Mouse (Mus musculus): ENCODE measurements around the gene Tmem268. TPM values are rescaled to one million over a fixed set of nuclear protein-coding genes. Genes with fewer than 3 reads are reported as not detected.
A peak's percentile ranks its signal among the peaks of the same experiment; 100 is the strongest.

Gene Tmem268
- 4.4 and 4.7 TPM in 2 replicates for polyA plus RNA-seq (2015; fragmentation: Nextera tagmentation; extraction: Ambion mirVana)

DNA sequence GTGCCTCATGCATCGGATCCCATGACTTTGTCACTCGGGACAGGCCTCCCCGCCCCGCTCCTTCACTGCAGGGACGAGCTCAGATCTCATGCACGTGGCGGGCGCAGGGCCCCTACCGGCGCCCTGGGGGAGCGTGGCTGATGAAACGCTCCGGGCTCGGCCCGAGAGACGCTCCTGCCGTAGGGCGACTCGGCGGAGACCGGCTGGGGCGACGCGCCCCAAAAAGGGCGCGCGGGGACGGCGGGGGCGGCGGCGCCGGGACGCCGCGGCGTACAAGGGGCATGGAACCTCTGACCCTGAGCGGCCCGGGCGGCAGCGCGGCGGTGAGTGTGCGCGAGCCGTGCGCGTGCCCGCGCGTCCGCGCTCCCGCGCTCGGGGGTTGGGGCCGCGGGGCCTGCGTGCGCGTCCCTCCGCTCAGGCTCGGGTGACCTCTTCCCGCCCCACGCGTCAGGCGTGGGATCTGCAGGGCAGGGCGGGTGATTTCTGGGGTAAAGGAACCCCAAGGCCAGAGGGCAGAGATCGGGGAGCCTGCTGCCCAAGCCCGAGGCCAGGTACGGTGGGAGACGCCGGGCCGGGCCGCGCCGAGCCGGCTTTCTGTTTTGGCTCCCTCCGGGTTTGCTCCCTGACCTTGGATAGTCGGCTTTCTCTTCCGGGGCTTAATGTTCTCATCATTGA, at the start of gene Tmem268:
Gene Tmem268 (plus strand): TSS at position 375 of the 675 bp plus-strand sequence.
- H3K27ac ChIP-seq: no peak within 1 kb of the TSS
- peak within 1 kb of the TSS; percentile 77 for H3K4me2 ChIP-seq
- WGBS: under 1% methylated on average over 81 of the region's 81 CpGs

GRCm38 (mm10) chr4:63512921-63513320, 45.7 kb upstream of the Tmem268 start:
- Histone ChIP-seq H3K9ac (no peak overlapping the region), H3K36me3 (ENCODE audit: poor library complexity, severe bottlenecking) (no peaks in the 10 kb centered on the region), H3K27ac (no peak overlapping the region), H3K27me3 (no peaks in the 10 kb centered on the region), H3K4me3 (no peak overlapping the region), H3K4me2 (no peak overlapping the region), H3K9me3 (replicated peaks) (no peaks in the 10 kb centered on the region), H3K4me1 (no peaks in the 10 kb centered on the region)
- ATAC-seq: no peak
- WGBS: 82% methylated on average over 2 of the region's 2 CpGs

More for the DNA sequence above, at the start of gene Tmem268:
- peak; percentile 89 for ATAC-seq
- Histone ChIP-seq H3K9ac (peak within 1 kb of the TSS; percentile 77), H3K27me3 (peaks cover 7% of the 10 kb centered on the region; the same call in 1 of the 2 replicates), H3K36me3 (ENCODE audit: poor library complexity, severe bottlenecking) (peaks cover 19% of the 10 kb centered on the region; the same call in 1 of the 2 replicates), H3K9me3 (replicated peaks) (no peaks in the 10 kb centered on the region), H3K4me3 (peak within 1 kb of the TSS; percentile 55), H3K4me1 (peaks cover 35% of the 10 kb centered on the region)

GRCm38 (mm10) chr4:63514454-63514984, 44.1 kb upstream of the Tmem268 start:
- Histone ChIP-seq H3K9ac (no peak overlapping the region), H3K9me3 (replicated peaks) (no peaks in the 10 kb centered on the region), H3K27me3 (no peaks in the 10 kb centered on the region), H3K4me3 (no peak overlapping the region), H3K4me2 (no peak overlapping the region), H3K4me1 (no peaks in the 10 kb centered on the region), H3K36me3 (ENCODE audit: poor library complexity, severe bottlenecking) (no peaks in the 10 kb centered on the region), H3K27ac (no peak overlapping the region)
- no peak for ATAC-seq
- WGBS: 63% methylated on average over 4 of the region's 4 CpGs

DNA sequence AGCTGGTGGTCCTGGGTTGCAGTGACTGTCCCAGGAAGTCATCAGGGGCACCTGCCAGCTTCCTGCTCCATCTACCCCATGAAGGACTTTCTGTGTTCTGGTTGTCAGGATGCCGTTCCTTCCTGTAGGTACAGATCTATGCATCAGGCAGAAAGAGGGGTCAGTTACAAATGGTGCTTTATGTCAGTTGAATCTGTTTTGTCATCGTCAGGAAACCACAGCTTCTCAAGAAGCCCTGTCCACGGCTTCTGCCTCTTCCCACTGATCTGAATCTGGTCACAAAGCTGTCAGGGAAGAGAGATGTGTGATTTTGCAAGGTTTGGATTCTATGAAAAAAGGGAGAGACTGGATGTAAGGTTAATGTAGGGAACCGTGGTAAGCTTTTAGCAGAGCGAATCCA, 43.6 kb upstream of the Tmem268 start:
- H3K9ac ChIP-seq: no peak overlapping the region
- no peak overlapping the region for H3K4me2 ChIP-seq
- no peaks in the 10 kb centered on the region for H3K36me3 ChIP-seq (ENCODE audit: poor library complexity, severe bottlenecking)
- no peaks in the 10 kb centered on the region for H3K27me3 ChIP-seq
- WGBS: 90% methylated on average over 5 of the region's 5 CpGs
- no peak overlapping the region for H3K4me3 ChIP-seq
- no peaks in the 10 kb centered on the region for H3K9me3 ChIP-seq (replicated peaks)
- no peaks in the 10 kb centered on the region for H3K4me1 ChIP-seq
- H3K27ac ChIP-seq: no peak overlapping the region
- no peak for ATAC-seq

DNA sequence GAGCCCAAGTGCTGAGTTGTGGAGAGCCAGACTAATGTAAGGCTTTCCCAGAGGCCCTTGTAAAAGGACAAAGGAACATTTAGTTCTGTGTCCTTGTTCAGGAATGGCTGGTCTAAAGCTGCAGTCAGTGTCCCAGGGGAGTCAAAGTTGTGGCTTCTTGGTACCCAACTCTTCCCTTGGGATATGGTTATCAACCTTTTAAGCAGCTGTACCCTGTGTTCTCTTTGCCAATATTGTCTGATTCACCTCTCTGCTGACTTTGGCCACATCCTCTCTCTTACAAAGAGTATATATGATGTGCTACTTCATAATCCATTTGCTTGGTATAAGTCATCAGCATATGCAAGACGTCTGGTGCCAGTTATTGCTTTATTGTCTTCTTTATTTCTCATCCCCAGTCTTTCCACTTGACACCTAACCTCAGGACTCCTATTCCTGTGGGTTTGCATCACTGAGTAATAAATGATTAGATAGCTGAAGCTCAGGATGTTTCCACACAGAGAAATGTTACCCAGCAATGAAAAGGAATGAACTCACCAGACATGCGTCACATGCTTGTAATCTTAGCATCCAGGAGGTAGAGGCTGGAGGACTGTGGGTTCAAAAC, 36.7 kb upstream of the Tmem268 start:
- no peak for ATAC-seq
- Histone ChIP-seq H3K4me1 (no peaks in the 10 kb centered on the region), H3K27me3 (no peaks in the 10 kb centered on the region), H3K4me2 (no peak overlapping the region), H3K9me3 (replicated peaks) (no peaks in the 10 kb centered on the region), H3K27ac (no peak overlapping the region), H3K9ac (no peak overlapping the region), H3K36me3 (ENCODE audit: poor library complexity, severe bottlenecking) (no peaks in the 10 kb centered on the region), H3K4me3 (no peak overlapping the region)
- 82% methylated on average over 2 of the region's 2 CpGs for WGBS

GRCm38 (mm10) chr4:63525514-63525913, 33.1 kb upstream of the Tmem268 start:
- no peak overlapping the region for H3K4me3 ChIP-seq
- H3K4me2 ChIP-seq: no peak overlapping the region
- H3K27ac ChIP-seq: no peak overlapping the region
- H3K36me3 ChIP-seq (ENCODE audit: poor library complexity, severe bottlenecking): no peaks in the 10 kb centered on the region
- H3K4me1 ChIP-seq: no peaks in the 10 kb centered on the region
- WGBS: 75% methylated on average over 8 of the region's 8 CpGs
- no peaks in the 10 kb centered on the region for H3K27me3 ChIP-seq
- H3K9me3 ChIP-seq (replicated peaks): no peaks in the 10 kb centered on the region
- no peak overlapping the region for H3K9ac ChIP-seq
- ATAC-seq: no peak

DNA sequence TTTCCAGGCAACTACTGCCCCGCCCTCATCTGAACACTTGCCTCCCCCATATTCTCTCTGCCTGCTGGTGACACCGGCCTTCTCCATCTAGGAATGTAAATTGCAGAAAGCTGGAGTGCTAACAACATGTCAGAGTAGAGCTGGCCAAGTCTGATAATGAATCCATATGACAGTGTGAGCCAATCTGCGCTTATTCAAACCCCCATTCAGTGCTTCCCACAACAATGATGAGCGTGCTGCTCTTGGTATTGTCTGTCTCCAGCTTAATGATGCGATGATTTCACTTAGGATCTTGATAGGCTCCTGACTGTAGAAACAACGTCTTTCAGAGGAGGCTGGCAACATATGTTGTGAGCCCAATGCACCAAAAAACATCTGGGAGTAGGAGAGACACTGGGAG, 29.6 kb upstream of the Tmem268 start:
- no peak overlapping the region for H3K4me2 ChIP-seq
- no peak overlapping the region for H3K4me3 ChIP-seq
- H3K4me1 ChIP-seq: no peaks in the 10 kb centered on the region
- H3K9me3 ChIP-seq (replicated peaks): no peaks in the 10 kb centered on the region
- WGBS: 58% methylated on average over 6 of the region's 6 CpGs
- no peaks in the 10 kb centered on the region for H3K36me3 ChIP-seq (ENCODE audit: poor library complexity, severe bottlenecking)
- ATAC-seq: peak; percentile 93
- H3K9ac ChIP-seq: no peak overlapping the region
- peak overlapping the region; percentile 72 for H3K27ac ChIP-seq
- no peaks in the 10 kb centered on the region for H3K27me3 ChIP-seq

DNA sequence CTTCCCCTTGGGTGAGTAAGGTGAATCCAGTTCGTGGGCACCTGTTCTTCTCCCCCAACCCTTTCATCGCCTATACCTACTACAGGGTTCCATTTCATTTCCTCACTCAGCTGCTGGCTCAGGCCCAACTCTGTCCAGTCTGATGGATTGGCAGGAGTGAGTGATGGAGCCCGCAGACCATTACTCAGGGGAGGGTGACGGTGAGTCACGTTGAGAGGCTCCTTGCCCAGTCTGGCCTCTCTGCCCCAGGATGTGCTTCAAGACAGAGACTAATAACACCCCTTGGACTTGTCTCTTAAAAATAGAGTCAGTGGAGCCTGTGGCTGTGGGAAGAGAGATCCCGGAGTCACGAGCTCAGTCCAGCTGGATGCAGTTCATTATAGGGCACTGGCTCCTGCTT, 28.2 kb upstream of the Tmem268 start:
- H3K9me3 ChIP-seq (replicated peaks): no peaks in the 10 kb centered on the region
- no peaks in the 10 kb centered on the region for H3K4me1 ChIP-seq
- H3K36me3 ChIP-seq (ENCODE audit: poor library complexity, severe bottlenecking): no peaks in the 10 kb centered on the region
- no peak overlapping the region for H3K27ac ChIP-seq
- H3K9ac ChIP-seq: no peak overlapping the region
- H3K27me3 ChIP-seq: no peaks in the 10 kb centered on the region
- no peak for ATAC-seq
- no peak overlapping the region for H3K4me2 ChIP-seq
- WGBS: 81% methylated on average over 7 of the region's 7 CpGs
- no peak overlapping the region for H3K4me3 ChIP-seq

DNA sequence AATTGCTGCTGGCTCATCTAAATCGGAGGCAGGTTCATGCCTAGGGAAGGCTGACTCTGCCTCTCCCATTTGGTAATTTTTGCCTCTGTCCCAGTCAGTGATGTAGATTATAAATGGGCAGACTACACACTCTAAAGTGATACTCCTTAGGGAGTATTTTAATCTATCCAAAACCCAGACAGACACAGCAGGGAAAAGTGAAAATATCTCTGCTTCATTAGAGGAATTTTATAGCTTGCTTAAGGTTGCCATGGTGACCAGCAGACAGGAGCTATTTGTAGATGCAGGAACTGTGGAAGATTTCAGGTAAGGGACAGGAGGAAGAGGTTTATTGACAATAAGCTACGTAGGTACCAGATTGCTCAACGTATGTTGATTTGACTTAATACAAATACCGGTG, 21.0 kb upstream of the Tmem268 start:
- Histone ChIP-seq H3K27ac (no peak overlapping the region), H3K9ac (no peak overlapping the region), H3K4me1 (no peaks in the 10 kb centered on the region), H3K27me3 (no peaks in the 10 kb centered on the region), H3K4me3 (no peak overlapping the region), H3K4me2 (no peak overlapping the region), H3K9me3 (replicated peaks) (no peaks in the 10 kb centered on the region), H3K36me3 (ENCODE audit: poor library complexity, severe bottlenecking) (no peaks in the 10 kb centered on the region)
- 83% methylated on average over 4 of the region's 4 CpGs for WGBS
- peak; percentile 55; the same call in 1 of the 2 replicates for ATAC-seq

DNA sequence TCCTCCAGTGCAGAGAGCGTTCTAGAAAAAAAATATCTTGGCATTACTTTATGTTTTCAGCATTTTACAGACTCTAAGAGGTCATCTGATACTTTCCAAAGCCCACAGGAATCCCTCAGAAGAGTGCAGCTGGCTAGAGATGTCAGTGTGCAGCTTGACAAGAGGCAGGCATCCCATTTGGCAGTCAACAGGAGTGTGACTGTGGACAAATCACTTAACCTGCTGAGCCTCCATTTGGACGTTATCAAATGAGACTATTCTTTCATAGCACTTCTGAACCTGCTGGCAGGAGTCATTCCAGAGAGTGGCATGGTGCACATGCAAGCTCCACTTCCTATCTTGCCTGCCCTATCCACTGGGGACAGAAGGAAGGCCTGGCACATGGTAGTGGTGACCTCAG, 16.4 kb upstream of the Tmem268 start:
- H3K27me3 ChIP-seq: no peaks in the 10 kb centered on the region
- no peak overlapping the region for H3K9ac ChIP-seq
- H3K4me1 ChIP-seq: peaks cover 24% of the 10 kb centered on the region
- 80% methylated on average over 2 of the region's 2 CpGs for WGBS
- ATAC-seq: no peak
- no peaks in the 10 kb centered on the region for H3K36me3 ChIP-seq (ENCODE audit: poor library complexity, severe bottlenecking)
- H3K9me3 ChIP-seq (replicated peaks): no peaks in the 10 kb centered on the region
- H3K4me3 ChIP-seq: no peak overlapping the region
- no peak overlapping the region for H3K4me2 ChIP-seq
- H3K27ac ChIP-seq: no peak overlapping the region

- H3K4me2 ChIP-seq: peak overlapping the region; percentile 79
Observed at GRCm38 (mm10) chr4:63543746-63544493, 14.7 kb upstream of the Tmem268 start.

More at GRCm38 (mm10) chr4:63543746-63544493, 14.7 kb upstream of the Tmem268 start:
- peaks cover 32% of the 10 kb centered on the region for H3K4me1 ChIP-seq
- WGBS: 67% methylated on average over 10 of the region's 10 CpGs
- peak overlapping the region; percentile 87 for H3K4me3 ChIP-seq
- H3K9me3 ChIP-seq (replicated peaks): no peaks in the 10 kb centered on the region
- no peaks in the 10 kb centered on the region for H3K27me3 ChIP-seq
- H3K27ac ChIP-seq: peak overlapping the region; percentile 68
- peak; percentile 71 for ATAC-seq
- H3K36me3 ChIP-seq (ENCODE audit: poor library complexity, severe bottlenecking): peaks cover 10% of the 10 kb centered on the region
- H3K9ac ChIP-seq: no peak overlapping the region

Measured in forebrain, embryonic 13.5 days (tissue).